Mouse (Mus musculus) bone marrow, adult 2 months (tissue): ENCODE results near the gene Btla.

Source experiments
- CTCF ChIP-seq: fragments of 200-500 bp; IDR thresholded peaks from 2 replicates; pipeline ENCODE4 v1.5.1; 2011; ENCODE audit warnings: low read length, control low read depth; ENCODE audit not compliant: control insufficient read depth, insufficient read depth
- POLR2A ChIP-seq: fragments of 200-500 bp; IDR thresholded peaks from 2 replicates; pipeline ENCODE4 v1.6.1; 2011; ENCODE audit warnings: low read depth, mild to moderate bottlenecking, control low read depth, low read length, borderline replicate concordance; ENCODE audit not compliant: control insufficient read depth

DNA sequence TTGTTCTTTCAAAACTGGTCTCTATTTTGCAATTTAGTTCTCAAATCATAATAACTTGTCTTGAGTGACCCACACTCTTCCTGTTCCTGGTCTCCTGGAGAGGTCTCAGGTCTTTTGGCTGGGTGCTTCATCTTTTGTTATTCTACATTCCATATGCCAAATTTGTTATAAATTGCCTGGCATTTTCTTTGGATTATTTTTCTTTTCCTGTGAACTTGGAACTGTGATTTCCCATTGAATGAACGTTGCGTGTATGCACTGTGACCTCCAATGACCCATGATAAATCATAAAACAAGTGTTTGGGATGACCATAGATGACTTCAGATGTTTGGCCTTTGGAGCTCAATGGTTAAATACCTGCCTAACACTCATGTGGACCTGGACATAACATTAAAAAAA is 25.6 kb downstream of the Btla start:
- no peak for TF ChIP-seq POLR2A
- TF ChIP-seq CTCF = no peak
